Mouse (Mus musculus) MEL (cell line): ENCODE results near the gene Pdzd2. TPM values are rescaled to one million over a fixed set of nuclear protein-coding genes. Genes with fewer than 3 reads are reported as not detected.
A peak's percentile ranks its signal among the peaks of the same experiment; 100 is the strongest.

Experiments used
- DNase-seq: peaks from one replicate; pipeline ENCODE4 v3.0.0; 2011; ENCODE audit warnings: low read depth, low spot score
- H3K27ac ChIP-seq: 2 replicates; pipeline ENCODE4 v1.5.1; 2012; ENCODE audit warnings: low read depth, mild to moderate bottlenecking, control low read depth, low read length, moderate library complexity; ENCODE audit not compliant: control insufficient read depth
- H3K27me3 ChIP-seq, 2 experiments: fragments of 150-350 bp in 1 of 2; sonication (generic) in 1 of 2; 2 replicates each; pipeline ENCODE4 v1.6.1; 2012; ENCODE audit warnings: low read length in 2 of 2, mild to moderate bottlenecking in 2 of 2, improper control_type of control experiment in 1 of 2, moderate library complexity in 1 of 2; ENCODE audit not compliant: insufficient read depth in 2 of 2, control insufficient read depth in 1 of 2
- H3K36me3 ChIP-seq, 2 experiments: 2 replicates each; pipeline ENCODE4 v1.6.1; 2012 to 2014; ENCODE audit warnings: low read length in 2 of 2, improper control_type of control experiment in 1 of 2, inconsistent platforms in 1 of 2, mild to moderate bottlenecking in 1 of 2; ENCODE audit not compliant: insufficient read depth in 2 of 2, control insufficient read depth in 1 of 2
- H3K4me1 ChIP-seq, 2 experiments: fragments of 150-350 bp in 1 of 2; sonication (generic) in 1 of 2; 2 replicates each; pipeline ENCODE4 v1.6.1; 2012; ENCODE audit warnings: low read length in 2 of 2, improper control_type of control experiment in 1 of 2, mild to moderate bottlenecking in 1 of 2; ENCODE audit not compliant: insufficient read depth in 2 of 2, control insufficient read depth in 1 of 2
- H3K4me3 ChIP-seq, 2 experiments: fragments of 150-350 bp in 1 of 2; sonication (generic) in 1 of 2; 2 replicates each; pipeline ENCODE4 v1.5.1; 2012; ENCODE audit warnings: low read depth in 2 of 2, low read length in 2 of 2, mild to moderate bottlenecking in 2 of 2, moderate library complexity in 2 of 2, control low read depth in 1 of 2, improper control_type of control experiment in 1 of 2; ENCODE audit not compliant: control insufficient read depth in 1 of 2, insufficient read depth in 1 of 2
- H3K79me2 ChIP-seq: 2 replicates; pipeline ENCODE4 v1.6.1; 2012; ENCODE audit warnings: mild to moderate bottlenecking, low read length, moderate library complexity; ENCODE audit not compliant: control insufficient read depth, poor library complexity, insufficient read depth
- H3K9ac ChIP-seq: 2 replicates; pipeline ENCODE4 v1.6.1; 2012; ENCODE audit warnings: low read depth, mild to moderate bottlenecking, control low read depth, low read length, moderate library complexity; ENCODE audit not compliant: control insufficient read depth, poor library complexity, severe bottlenecking
- H3K9me3 ChIP-seq: fragments of 150-350 bp; sonication (generic); replicated peaks from 2 replicates; pipeline ENCODE4 v1.6.1; 2012; ENCODE audit warnings: mild to moderate bottlenecking, low read length, improper control_type of control experiment, moderate library complexity; ENCODE audit not compliant: insufficient read depth
- CTCF ChIP-seq, 3 experiments: IDR thresholded peaks in 2 of 3; conservative IDR thresholded peaks in 1 of 3; 2 replicates each; pipeline ENCODE4 v1.5.1; 2011 to 2012; ENCODE audit warnings: low read length in 3 of 3, low read depth in 2 of 3, mild to moderate bottlenecking in 2 of 3, improper control_type of control experiment in 1 of 3, inconsistent platforms in 1 of 3, mixed read lengths in 1 of 3, moderate library complexity in 1 of 3; ENCODE audit not compliant: control insufficient read depth in 1 of 3, insufficient read depth in 1 of 3, poor library complexity in 1 of 3, severe bottlenecking in 1 of 3
- ELF1 ChIP-seq: IDR thresholded peaks from 2 replicates; pipeline ENCODE4 v1.6.1; 2014; ENCODE audit warnings: low read depth, mild to moderate bottlenecking, inconsistent platforms, low read length, improper control_type of control experiment, moderate library complexity
- EP300 ChIP-seq, 2 experiments: IDR thresholded peaks; 2 replicates each; pipeline ENCODE4 v1.6.1; 2011; ENCODE audit warnings: improper control_type of control experiment in 2 of 2, low read length in 2 of 2, low read depth in 1 of 2, mild to moderate bottlenecking in 1 of 2
- ETS1 ChIP-seq: IDR thresholded peaks from 2 replicates; pipeline ENCODE4 v1.6.1; 2012; ENCODE audit warnings: low read depth, mild to moderate bottlenecking, inconsistent platforms, low read length, improper control_type of control experiment, moderate library complexity
- GATA1 ChIP-seq: IDR thresholded peaks from 2 replicates; pipeline ENCODE4 v1.6.1; 2011; ENCODE audit warnings: low read depth, low read length, improper control_type of control experiment
- JUND ChIP-seq: IDR thresholded peaks from 2 replicates; pipeline ENCODE4 v1.6.1; 2011; ENCODE audit warnings: low read depth, mild to moderate bottlenecking, improper control_type of control experiment, low read length
- KAT2A ChIP-seq: conservative IDR thresholded peaks from 2 replicates; pipeline ENCODE4 v1.6.1; 2012; ENCODE audit warnings: low read depth, low read length, improper control_type of control experiment, inconsistent platforms
- MAFK ChIP-seq: IDR thresholded peaks from 2 replicates; pipeline ENCODE4 v1.6.1; 2011; ENCODE audit warnings: low read depth, mild to moderate bottlenecking, low read length, improper control_type of control experiment, borderline replicate concordance
- NELFE ChIP-seq: IDR thresholded peaks from 2 replicates; pipeline ENCODE4 v1.6.1; 2011; ENCODE audit warnings: low read depth, low read length, improper control_type of control experiment
- NRF1 ChIP-seq: IDR thresholded peaks from 2 replicates; pipeline ENCODE4 v1.6.1; 2014; ENCODE audit warnings: low read depth, mild to moderate bottlenecking, inconsistent platforms, low read length, improper control_type of control experiment, moderate library complexity; ENCODE audit not compliant: poor library complexity, insufficient read depth, severe bottlenecking
- POLR2AphosphoS5 ChIP-seq: IDR thresholded peaks from 2 replicates; pipeline ENCODE4 v1.6.1; 2012; ENCODE audit warnings: low read depth, borderline replicate concordance, mild to moderate bottlenecking, inconsistent platforms, low read length, moderate library complexity, mixed read lengths
- SIN3A ChIP-seq: IDR thresholded peaks from 2 replicates; pipeline ENCODE4 v1.6.1; 2012; ENCODE audit warnings: low read length, improper control_type of control experiment, inconsistent platforms
- TAL1 ChIP-seq: IDR thresholded peaks from 2 replicates; pipeline ENCODE4 v1.6.1; 2012; ENCODE audit warnings: mild to moderate bottlenecking, inconsistent platforms, low read length, moderate library complexity, mixed read lengths
- TCF12 ChIP-seq: IDR thresholded peaks from 2 replicates; pipeline ENCODE4 v1.6.1; 2014; ENCODE audit warnings: low read depth, mild to moderate bottlenecking, inconsistent platforms, low read length, improper control_type of control experiment, moderate library complexity
- USF1 ChIP-seq: IDR thresholded peaks from 2 replicates; pipeline ENCODE4 v1.6.1; 2014; ENCODE audit warnings: low read depth, mild to moderate bottlenecking, inconsistent platforms, low read length, improper control_type of control experiment, moderate library complexity
- ZC3H11A ChIP-seq: IDR thresholded peaks from 2 replicates; pipeline ENCODE4 v1.6.1; 2012; ENCODE audit warnings: low read depth, mild to moderate bottlenecking, inconsistent platforms, low read length, improper control_type of control experiment
- ZMIZ1 ChIP-seq: IDR thresholded peaks from 2 replicates; pipeline ENCODE4 v1.6.1; 2012; ENCODE audit warnings: low read depth, mild to moderate bottlenecking, inconsistent platforms, low read length, improper control_type of control experiment, moderate library complexity
- ZNF384 ChIP-seq: IDR thresholded peaks from 2 replicates; pipeline ENCODE4 v1.6.1; 2012; ENCODE audit warnings: low read depth, mild to moderate bottlenecking, inconsistent platforms, low read length, improper control_type of control experiment
- polyA plus RNA-seq, 2 experiments: library from polyadenylated mRNA; stranded (reverse) in 1 of 2; unstranded in 1 of 2; fragments of >175 nt in 1 of 2; fragments of >200 nt in 1 of 2; gene quantifications; 2 replicates each; pipeline versions ENCODE4 v1.2.1 to v1.2.4; 2012; ENCODE audit warnings: low replicate concordance in 2 of 2, low read depth in 1 of 2; ENCODE audit not compliant: insufficient read length in 2 of 2, insufficient read depth in 1 of 2, missing spikeins in 1 of 2
- total RNA-seq: library from RNA; depleted of rRNA; stranded (reverse); fragments of 300-350 nt; gene quantifications from 2 replicates; pipeline ENCODE4 v1.2.3, GENCODE M21; 2012

The Pdzd2 gene
- total and polyA plus RNA-seq, 3 experiments = 0.15 to 0.33 TPM; not detected in 1

GRCm38 (mm10) chr15:12605239-12605993, 134.3 kb downstream of the Pdzd2 start:
- no peak overlapping the region for H3K4me3 ChIP-seq
- H3K9me3 ChIP-seq = no peaks in the 10 kb centered on the region
- H3K27ac ChIP-seq = no peak overlapping the region
- no peaks in the 10 kb centered on the region for H3K27me3 ChIP-seq
- H3K79me2 ChIP-seq = no peaks in the 10 kb centered on the region
- TF ChIP-seq USF1 (no peak), NELFE (no peak), MAFK (no peak), ETS1 (no peak), GATA1 (no peak), KAT2A (no peak)
- no peaks in the 10 kb centered on the region for H3K36me3 ChIP-seq
- no peaks in the 10 kb centered on the region for H3K4me1 ChIP-seq
- no peak overlapping the region for H3K9ac ChIP-seq
- DNase-seq = no peak

- Histone ChIP-seq H3K4me1 (no peaks in the 10 kb centered on the region), H3K79me2 (no peaks in the 10 kb centered on the region), H3K27me3 (no peaks in the 10 kb centered on the region; a peak in 2 of 4 replicates), H3K36me3 (no peaks in the 10 kb centered on the region), H3K9me3 (no peaks in the 10 kb centered on the region), H3K27ac (no peak overlapping the region), H3K4me3 (no peak overlapping the region), H3K9ac (no peak overlapping the region)
- peak; percentile 12 for DNase-seq
- TF ChIP-seq CTCF (IDR thresholded peaks at IDR 0.05 in 2 of 3, conservative IDR thresholded peaks at IDR 0.05 in 1 of 3; ENCODE audit: control insufficient read depth in 1 of 3, insufficient read depth in 1 of 3, low read depth in 2 of 3, low read length in 3 of 3, poor library complexity in 1 of 3, severe bottlenecking in 1 of 3) = peak; percentile 27 to 57 (median 34)
- TF ChIP-seq USF1 = 0 out of 2 replicates have a peak, but pooled peaks have one; percentile 21
- no peak for TF ChIP-seq POLR2AphosphoS5
Measured at GRCm38 (mm10) chr15:12603674-12604073, 136.1 kb downstream of the Pdzd2 start.

- H3K27me3 ChIP-seq = peaks cover 0 to 1% of the 10 kb centered on the region in 2 experiments; a peak in 3 of 4 replicates
- no peak for DNase-seq
- H3K79me2 ChIP-seq = no peaks in the 10 kb centered on the region
- H3K4me3 ChIP-seq = no peak overlapping the region
- TF ChIP-seq NRF1 = no peak
- no peak for TF ChIP-seq ELF1
- TF ChIP-seq SIN3A = no peak
- no peak for TF ChIP-seq NELFE
- TF ChIP-seq ZNF384 = no peak
- no peak for TF ChIP-seq TCF12
- TF ChIP-seq EP300 (IDR thresholded peaks at IDR 0.05; ENCODE audit: low read depth in 1 of 2, low read length in 2 of 2) = no peak
- no peak for TF ChIP-seq JUND
- TF ChIP-seq TAL1 = no peak
- TF ChIP-seq ZC3H11A = no peak
- no peak for TF ChIP-seq ZMIZ1
- TF ChIP-seq, all 39 proteins: peak for 0
- H3K9ac ChIP-seq = no peak overlapping the region
- H3K9me3 ChIP-seq = no peaks in the 10 kb centered on the region
- no peaks in the 10 kb centered on the region for H3K36me3 ChIP-seq
- no peaks in the 10 kb centered on the region for H3K4me1 ChIP-seq
- no peak overlapping the region for H3K27ac ChIP-seq
Measured at GRCm38 (mm10) chr15:12593094-12593493, 146.6 kb downstream of the Pdzd2 start.
